Mouse (Mus musculus) heart, embryonic 14.5 days (tissue): Measurements from ENCODE around the gene Pkn2. TPM values are rescaled to one million over a fixed set of nuclear protein-coding genes. Genes with fewer than 3 reads are reported as not detected.
A peak's percentile ranks its signal among the peaks of the same experiment; 100 is the strongest.

Experiments
- ATAC-seq: fragments of 200-750 bp; cut with Nextera tagmentation; 2 replicates; pipeline ENCODE4 v1.8.0; 2017; ENCODE audit warnings: low read depth, moderate TSS enrichment; ENCODE audit not compliant: insufficient number of reproducible peaks, insufficient read depth, low FRiP score
- H3K27ac ChIP-seq, 2 experiments: fragments of 200-500 bp in 1 of 2; fragments of 300-500 bp in 1 of 2; sonication (generic) in 1 of 2; replicated peaks in 1 of 2; 2 replicates each; pipeline ENCODE4 v1.5.1; 2012 to 2014; ENCODE audit warnings: low read depth in 2 of 2, low read length in 2 of 2, control low read depth in 1 of 2, mild to moderate bottlenecking in 1 of 2, mixed read lengths in 1 of 2; ENCODE audit not compliant: control insufficient read depth in 1 of 2, insufficient read depth in 1 of 2
- H3K27me3 ChIP-seq: fragments of 300-500 bp; sonication (generic); 2 replicates; pipeline ENCODE4 v1.6.1; 2014; ENCODE audit warnings: mild to moderate bottlenecking, low read length, control low read depth; ENCODE audit not compliant: control insufficient read depth, insufficient read depth
- H3K36me3 ChIP-seq: fragments of 300-500 bp; sonication (generic); 2 replicates; pipeline ENCODE4 v1.6.1; 2014; ENCODE audit warnings: mild to moderate bottlenecking, control low read depth, low read length, mixed read lengths; ENCODE audit not compliant: control insufficient read depth, insufficient read depth
- H3K4me1 ChIP-seq, 2 experiments: fragments of 200-500 bp in 1 of 2; fragments of 300-500 bp in 1 of 2; sonication (generic) in 1 of 2; 2 replicates each; pipeline ENCODE4 v1.6.1; 2012 to 2014; ENCODE audit warnings: low read length in 2 of 2, control low read depth in 1 of 2, mixed read lengths in 1 of 2; ENCODE audit not compliant: control insufficient read depth in 2 of 2, insufficient read depth in 2 of 2
- H3K4me2 ChIP-seq: fragments of 300-500 bp; sonication (generic); 2 replicates; pipeline ENCODE4 v1.6.1; 2014; ENCODE audit warnings: mild to moderate bottlenecking, low read length
- H3K4me3 ChIP-seq, 2 experiments: fragments of 200-500 bp in 1 of 2; fragments of 300-500 bp in 1 of 2; sonication (generic) in 1 of 2; 2 replicates each; pipeline ENCODE4 v1.5.1; 2012 to 2014; ENCODE audit warnings: low read length in 2 of 2, mild to moderate bottlenecking in 2 of 2, control low read depth in 1 of 2, low read depth in 1 of 2, moderate library complexity in 1 of 2; ENCODE audit not compliant: control insufficient read depth in 1 of 2, insufficient read depth in 1 of 2
- H3K9ac ChIP-seq: fragments of 300-500 bp; sonication (generic); 2 replicates; pipeline ENCODE4 v1.6.1; 2014; ENCODE audit warnings: mild to moderate bottlenecking, low read length
- H3K9me3 ChIP-seq: fragments of 300-500 bp; sonication (generic); 2 replicates; pipeline ENCODE4 v1.6.1; 2016; ENCODE audit warnings: low read length, control low read depth; ENCODE audit not compliant: control insufficient read depth
- WGBS: fragments of 180-500 bp; shearing (Covaris S2); extraction: QIAGEN DNeasy Blood & Tissue Kit; methylation state at CpG from one replicate; pipeline ENCODE4 v1.1.7; 2014; 5-methylcytosine and 5-hydroxymethylcytosine counted together
- polyA plus RNA-seq: library from polyadenylated mRNA; unstranded; fragments of >200 nt; fragmentation: Nextera tagmentation; extraction: Ambion mirVana; gene quantifications from 2 replicates; pipeline ENCODE4 v1.2.1, GENCODE M21; 2014

Pkn2 gene
- polyA plus RNA-seq: 40.5 and 43.9 TPM in 2 replicates

- peaks cover 0 to 9% of the 10 kb centered on the region in 2 experiments; a peak in 1 of 4 replicates for H3K4me1 ChIP-seq
- H3K9me3 ChIP-seq: no peaks in the 10 kb centered on the region
- under 1% methylated on average over 70 of the region's 84 CpGs for WGBS
- H3K9ac ChIP-seq: peak within 1 kb of the TSS; percentile 97
- no peaks in the 10 kb centered on the region for H3K27me3 ChIP-seq
- ATAC-seq: peak; percentile 99
- peak within 1 kb of the TSS; percentile 93 to 99 for H3K4me3 ChIP-seq
- H3K36me3 ChIP-seq: no peaks in the 10 kb centered on the region
- H3K4me2 ChIP-seq: peak within 1 kb of the TSS; percentile 72
- peak within 1 kb of the TSS; percentile 96 to 97 for H3K27ac ChIP-seq
Observed at GRCm38 (mm10) chr3:142881872-142882623, at the start of gene Pkn2. Pkn2 (minus strand) TSS chr3:142882004.

GRCm38 (mm10) chr3:142929906-142930305, 48.1 kb upstream of the Pkn2 start:
- H3K36me3 ChIP-seq: no peaks in the 10 kb centered on the region
- H3K9me3 ChIP-seq: no peaks in the 10 kb centered on the region
- H3K4me3 ChIP-seq: no peak overlapping the region
- no peaks in the 10 kb centered on the region for H3K4me1 ChIP-seq
- no peak overlapping the region for H3K27ac ChIP-seq
- H3K9ac ChIP-seq: no peak overlapping the region
- no peak for ATAC-seq
- no peaks in the 10 kb centered on the region for H3K27me3 ChIP-seq
- H3K4me2 ChIP-seq: no peak overlapping the region
- WGBS: 89% methylated on average over 2 of the region's 2 CpGs

- no peaks in the 10 kb centered on the region for H3K36me3 ChIP-seq
- WGBS: 69% methylated on average over 3 of the region's 3 CpGs
- H3K4me1 ChIP-seq: no peaks in the 10 kb centered on the region
- H3K27ac ChIP-seq: no peak overlapping the region
- H3K9ac ChIP-seq: no peak overlapping the region
- H3K9me3 ChIP-seq: no peaks in the 10 kb centered on the region
- no peaks in the 10 kb centered on the region for H3K27me3 ChIP-seq
- H3K4me2 ChIP-seq: no peak overlapping the region
- no peak for ATAC-seq
- no peak overlapping the region for H3K4me3 ChIP-seq
Observed at GRCm38 (mm10) chr3:142927311-142927710, 45.5 kb upstream of the Pkn2 start.

GRCm38 (mm10) chr3:142924831-142925348, 43.1 kb upstream of the Pkn2 start:
- H3K27ac ChIP-seq: no peak overlapping the region
- no peak overlapping the region for H3K4me2 ChIP-seq

GRCm38 (mm10) chr3:142919070-142919469, 37.3 kb upstream of the Pkn2 start:
- 56% methylated on average over 3 of the region's 3 CpGs for WGBS
- Histone ChIP-seq H3K27ac (no peak overlapping the region), H3K27me3 (no peaks in the 10 kb centered on the region), H3K36me3 (no peaks in the 10 kb centered on the region), H3K4me2 (no peak overlapping the region), H3K9me3 (no peaks in the 10 kb centered on the region), H3K4me1 (peaks cover 0 to 2% of the 10 kb centered on the region in 2 experiments; a peak in 2 of 4 replicates), H3K4me3 (no peak overlapping the region), H3K9ac (no peak overlapping the region)
- no peak for ATAC-seq

More at GRCm38 (mm10) chr3:142924831-142925348, 43.1 kb upstream of the Pkn2 start:
- H3K27me3 ChIP-seq: no peaks in the 10 kb centered on the region
- WGBS: 75% methylated on average over 2 of the region's 2 CpGs
- no peaks in the 10 kb centered on the region for H3K9me3 ChIP-seq
- no peak overlapping the region for H3K9ac ChIP-seq
- no peaks in the 10 kb centered on the region for H3K36me3 ChIP-seq
- no peak for ATAC-seq
- H3K4me1 ChIP-seq: no peaks in the 10 kb centered on the region
- H3K4me3 ChIP-seq: no peak overlapping the region

GRCm38 (mm10) chr3:142917760-142918439, 36.1 kb upstream of the Pkn2 start:
- WGBS: 48% methylated on average over 4 of the region's 4 CpGs
- H3K27ac ChIP-seq: no peak overlapping the region
- H3K4me3 ChIP-seq: no peak overlapping the region
- H3K27me3 ChIP-seq: no peaks in the 10 kb centered on the region
- no peak overlapping the region for H3K4me2 ChIP-seq
- H3K9ac ChIP-seq: no peak overlapping the region
- no peaks in the 10 kb centered on the region for H3K9me3 ChIP-seq
- H3K4me1 ChIP-seq: peaks cover 0 to 2% of the 10 kb centered on the region in 2 experiments; a peak in 2 of 4 replicates
- no peak for ATAC-seq
- H3K36me3 ChIP-seq: no peaks in the 10 kb centered on the region

GRCm38 (mm10) chr3:142917171-142917570, 35.4 kb upstream of the Pkn2 start:
- no peaks in the 10 kb centered on the region for H3K9me3 ChIP-seq
- H3K36me3 ChIP-seq: no peaks in the 10 kb centered on the region
- WGBS: 86% methylated on average over 4 of the region's 4 CpGs
- no peak overlapping the region for H3K4me2 ChIP-seq
- no peak overlapping the region for H3K27ac ChIP-seq
- H3K4me1 ChIP-seq: peaks cover 0 to 2% of the 10 kb centered on the region in 2 experiments; a peak in 2 of 4 replicates
- H3K9ac ChIP-seq: no peak overlapping the region
- no peak for ATAC-seq
- H3K27me3 ChIP-seq: no peaks in the 10 kb centered on the region
- H3K4me3 ChIP-seq: no peak overlapping the region
